In genomic region chr11:112784903-112785381, GRCm38 (mm10) we compare ENCODE assay signal across 7 mouse cellular contexts. TPM values are rescaled to one million over a fixed set of nuclear protein-coding genes. Genes with fewer than 3 reads are reported as not detected.
DNase-seq lines count a peak whose midpoint lies in the region; ATAC-seq and TF ChIP-seq lines count a peak whose summit lies in the region.

No protein-coding gene starts in this region.

- H3K4me1 ChIP-seq in lung, embryonic 14.5 days (ENCODE audit: insufficient read depth), result no peaks in the 10 kb centered on the region
- H3K4me1 ChIP-seq in embryonic facial prominence, embryonic 14.5 days (ENCODE audit: control insufficient read depth, insufficient read depth, low read length), result peaks cover 11% of the 10 kb centered on the region; the same call in 1 of the 2 replicates
- peaks cover 10% of the 10 kb centered on the region for H3K4me1 ChIP-seq in hindbrain, embryonic 14.5 days (replicated peaks; ENCODE audit: control insufficient read depth, insufficient read depth, low read length)
- H3K4me1 ChIP-seq in liver, postnatal 0 days (ENCODE audit: insufficient read depth), result peaks cover 5% of the 10 kb centered on the region

- WGBS in lung, embryonic 14.5 days, result 2% methylated on average over 33 of the region's 34 CpGs
- WGBS in embryonic facial prominence, embryonic 14.5 days, result 5% methylated on average over 19 of the region's 34 CpGs
- 2% methylated on average over 33 of the region's 34 CpGs for WGBS in hindbrain, embryonic 14.5 days
- 8% methylated on average over 27 of the region's 34 CpGs for WGBS in liver, postnatal 0 days (ENCODE audit: insufficient replicate concordance)

- peak overlapping the region; percentile 46; the same call in 1 of the 2 replicates for H3K27ac ChIP-seq in lung, embryonic 14.5 days (ENCODE audit: low read depth)
- H3K27ac ChIP-seq in embryonic facial prominence, embryonic 14.5 days (replicated peaks; ENCODE audit: low read depth, low read length), result peak overlapping the region; percentile 52
- H3K27ac ChIP-seq in hindbrain, embryonic 14.5 days, result peak overlapping the region; percentile 76
- H3K27ac ChIP-seq in liver, postnatal 0 days (ENCODE audit: low read depth), result no peak overlapping the region

- H3K9ac ChIP-seq in lung, embryonic 14.5 days, result peak overlapping the region; percentile 75
- H3K9ac ChIP-seq in embryonic facial prominence, embryonic 14.5 days (ENCODE audit: low read depth, low read length), result peak overlapping the region; percentile 85
- H3K9ac ChIP-seq in hindbrain, embryonic 14.5 days, result peak overlapping the region; percentile 77
- H3K9ac ChIP-seq in liver, postnatal 0 days (replicated peaks), result no peak overlapping the region

- no peak for ATAC-seq in lung, embryonic 14.5 days (ENCODE audit: insufficient read depth)
- no peak for ATAC-seq in embryonic facial prominence, embryonic 14.5 days (ENCODE audit: low read depth)
- ATAC-seq in hindbrain, embryonic 14.5 days (ENCODE audit: low FRiP score), result peak; percentile 38; the same call in 1 of the 2 replicates
- no peak for ATAC-seq in liver, postnatal 0 days

- H3K4me2 ChIP-seq in lung, embryonic 14.5 days, result peak overlapping the region; percentile 73
- peak overlapping the region; percentile 81 for H3K4me2 ChIP-seq in embryonic facial prominence, embryonic 14.5 days (ENCODE audit: low read depth, low read length)
- H3K4me2 ChIP-seq in hindbrain, embryonic 14.5 days (replicated peaks), result peak overlapping the region; percentile 74
- H3K4me2 ChIP-seq in liver, postnatal 0 days (ENCODE audit: low read depth, low read length), result peak overlapping the region; percentile 32

- no peak for TF ChIP-seq EP300 in liver, postnatal 0 days (IDR thresholded peaks at IDR 0.05; ENCODE audit: low read depth)

- H3K27me3 ChIP-seq in lung, embryonic 14.5 days (ENCODE audit: insufficient read depth, low read length), result peaks cover 20% of the 10 kb centered on the region
- H3K27me3 ChIP-seq in embryonic facial prominence, embryonic 14.5 days (replicated peaks; ENCODE audit: control insufficient read depth, insufficient read depth, low read length), result peaks cover 10% of the 10 kb centered on the region
- no peaks in the 10 kb centered on the region for H3K27me3 ChIP-seq in hindbrain, embryonic 14.5 days (ENCODE audit: control insufficient read depth, insufficient read depth, low read length)
- H3K27me3 ChIP-seq in liver, postnatal 0 days (ENCODE audit: insufficient read depth, low read length), result peaks cover 56% of the 10 kb centered on the region

- H3K4me3 ChIP-seq in lung, embryonic 14.5 days (ENCODE audit: low read depth, low read length), result peak overlapping the region; percentile 72
- H3K4me3 ChIP-seq in embryonic facial prominence, embryonic 14.5 days (ENCODE audit: low read depth, low read length), result peak overlapping the region; percentile 73
- H3K4me3 ChIP-seq in hindbrain, embryonic 14.5 days (replicated peaks; ENCODE audit: low read length), result peak overlapping the region; percentile 46
- peak overlapping the region; percentile 8; the same call in 1 of the 2 replicates for H3K4me3 ChIP-seq in liver, postnatal 0 days (ENCODE audit: low read depth, low read length)

- no peaks in the 10 kb centered on the region for H3K9me3 ChIP-seq in lung, embryonic 14.5 days (ENCODE audit: low read depth, low read length)
- no peaks in the 10 kb centered on the region for H3K9me3 ChIP-seq in embryonic facial prominence, embryonic 14.5 days (ENCODE audit: control insufficient read depth, low read length)
- H3K9me3 ChIP-seq in hindbrain, embryonic 14.5 days (ENCODE audit: control insufficient read depth, low read length), result no peaks in the 10 kb centered on the region
- H3K9me3 ChIP-seq in liver, postnatal 0 days (ENCODE audit: low read length), result no peaks in the 10 kb centered on the region

- TF ChIP-seq CTCF in lung, embryonic 14.5 days (IDR thresholded peaks at IDR 0.05; ENCODE audit: low read depth), result no peak
- TF ChIP-seq CTCF in liver, postnatal 0 days (IDR thresholded peaks at IDR 0.05; ENCODE audit: low read depth), result no peak

- 0 out of 2 replicates have a peak, but pooled peaks cover 3% of the 10 kb centered on the region for H3K36me3 ChIP-seq in lung, embryonic 14.5 days (ENCODE audit: insufficient read depth)
- peaks cover 7% of the 10 kb centered on the region; the same call in 1 of the 2 replicates for H3K36me3 ChIP-seq in embryonic facial prominence, embryonic 14.5 days (ENCODE audit: control insufficient read depth, insufficient read depth, low read length)
- no peaks in the 10 kb centered on the region for H3K36me3 ChIP-seq in hindbrain, embryonic 14.5 days (replicated peaks; ENCODE audit: control insufficient read depth, insufficient read depth)
- no peaks in the 10 kb centered on the region for H3K36me3 ChIP-seq in liver, postnatal 0 days (replicated peaks; ENCODE audit: insufficient read depth, low read length)

- peak; percentile 56 for DNase-seq in lung, embryonic 14.5 days
- no peak for DNase-seq in lung, adult 18-20 months
- DNase-seq in embryonic facial prominence, embryonic 14.5 days (ENCODE audit: low spot score), result no peak
- peak; percentile 48 for DNase-seq in hindbrain, embryonic 14.5 days (ENCODE audit: low spot score)
- DNase-seq in liver, postnatal 0 days, result no peak
- peak; percentile 14 to 19 for DNase-seq in right cerebral cortex, postnatal 36 days (ENCODE audit: low spot score in 2 of 2)
- DNase-seq in adipocyte (ENCODE audit: low spot score), result no peak

RNA-seq across cellular contexts. Expression of gene Sox9, which starts 2.9 kb away (rescaled TPM):
- 75.7 and 81.6 TPM in 2 replicates for polyA plus RNA-seq in lung, embryonic 14.5 days (2014; fragmentation: Nextera tagmentation; extraction: Ambion mirVana)
- polyA plus RNA-seq in embryonic facial prominence, embryonic 14.5 days (2014; fragmentation: Nextera tagmentation; extraction: Ambion mirVana), result 48.0 and 61.8 TPM in 2 replicates
- 44.2 and 49.0 TPM in 2 replicates for polyA plus RNA-seq in hindbrain, embryonic 14.5 days (2014; fragmentation: Nextera tagmentation; extraction: Ambion mirVana)
- 2.5 TPM in 2 replicates for polyA plus RNA-seq in liver, postnatal 0 days (2015; fragmentation: Nextera tagmentation; extraction: Ambion mirVana)

Comparison
In these comparisons a context has a peak if more than half of its experiments do, and no peak if none do; other contexts are left out.
1. DNase-seq: peak in lung, embryonic 14.5 days (single experiment), hindbrain, embryonic 14.5 days (single experiment) and right cerebral cortex, postnatal 36 days (2 of 2); none in lung, adult 18-20 months (0 of 2), embryonic facial prominence, embryonic 14.5 days (single experiment), liver, postnatal 0 days (single experiment) and adipocyte (single experiment).
2. H3K4me3 ChIP-seq: peak in every context shown above with its lines; median percentile 73 in embryonic facial prominence, embryonic 14.5 days; 72 in lung, embryonic 14.5 days; 46 in hindbrain, embryonic 14.5 days; 8 in liver, postnatal 0 days.
3. RNA of gene Sox9, which starts 2.9 kb away (polyA plus RNA-seq): 75.7 to 81.6 TPM in lung, embryonic 14.5 days, 48.0 to 61.8 TPM in embryonic facial prominence, embryonic 14.5 days and 44.2 to 49.0 TPM in hindbrain, embryonic 14.5 days; 2.5 TPM in liver, postnatal 0 days; every median in the first group is over 10 times any median in the second.
4. Peak in every context shown above with its lines, with median percentiles within 50 percentile points of each other: H3K4me2 ChIP-seq.